Mouse (Mus musculus) embryo, embryonic 11 days (tissue): ENCODE results near the gene Serpina3k.
"Not testable (repeated sequence)": the region's sequence is repeated elsewhere in the genome, so short reads cannot be mapped to it uniquely, and the experiment has no call there.

ENCODE experiments used
- DNase-seq: peaks from one replicate; pipeline ENCODE4 v3.0.0-alpha.2; 2015

Serpina3k gene

GRCm38 (mm10) chr12:104391057-104391456 lies 52.8 kb downstream of the Serpina3k start:
- not testable (repeated sequence) for DNase-seq
